Mouse (Mus musculus) ES-E14 (cell line): Measurements from ENCODE around the gene Tomm7. TPM values are rescaled to one million over a fixed set of nuclear protein-coding genes. Genes with fewer than 3 reads are reported as not detected.
A peak's percentile ranks its signal among the peaks of the same experiment; 100 is the strongest.
"Not testable (repeated sequence)": the region's sequence is repeated elsewhere in the genome, so short reads cannot be mapped to it uniquely, and the experiment has no call there.

Experiments used
- DNase-seq: peaks from one replicate; pipeline ENCODE4 v3.0.0-alpha.2; 2013; ENCODE audit warnings: low read depth, low spot score
- H3K27ac ChIP-seq: 2 replicates; pipeline ENCODE4 v1.5.1; 2012; ENCODE audit warnings: low read depth, mild to moderate bottlenecking, low read length, moderate library complexity, mixed read lengths; ENCODE audit not compliant: poor library complexity, insufficient read depth, severe bottlenecking
- H3K36me3 ChIP-seq: 2 replicates; pipeline ENCODE4 v1.6.1; 2012; ENCODE audit warnings: mild to moderate bottlenecking, low read length, moderate library complexity, mixed read lengths; ENCODE audit not compliant: control insufficient read depth, poor library complexity, insufficient read depth, severe bottlenecking
- H3K4me1 ChIP-seq, 2 experiments: fragments of 150-350 bp in 1 of 2; sonication (generic) in 1 of 2; 2 replicates each; pipeline ENCODE4 v1.6.1; 2012; ENCODE audit warnings: low read length in 2 of 2, mild to moderate bottlenecking in 1 of 2, mixed read lengths in 1 of 2; ENCODE audit not compliant: control insufficient read depth in 2 of 2, insufficient read depth in 2 of 2, poor library complexity in 1 of 2
- H3K4me3 ChIP-seq, 2 experiments: fragments of 150-350 bp in 1 of 2; sonication (generic) in 1 of 2; 2 replicates each; pipeline ENCODE4 v1.5.1; 2012; ENCODE audit warnings: low read length in 2 of 2, low read depth in 1 of 2, mild to moderate bottlenecking in 1 of 2, mixed read lengths in 1 of 2; ENCODE audit not compliant: insufficient read depth in 1 of 2, poor library complexity in 1 of 2, severe bottlenecking in 1 of 2
- H3K9ac ChIP-seq: 2 replicates; pipeline ENCODE4 v1.6.1; 2012; ENCODE audit warnings: low read depth, mild to moderate bottlenecking, low read length, mixed read lengths; ENCODE audit not compliant: poor library complexity, insufficient read depth, severe bottlenecking
- H3K9me3 ChIP-seq: fragments of 150-350 bp; sonication (generic); 2 replicates; pipeline ENCODE4 v1.6.1; 2012; ENCODE audit warnings: low read depth, mild to moderate bottlenecking, low read length; ENCODE audit not compliant: control insufficient read depth, insufficient read depth
- CHD2 ChIP-seq: IDR thresholded peaks from 2 replicates; pipeline ENCODE4 v1.6.1; 2014; ENCODE audit warnings: mild to moderate bottlenecking, low read depth, low read length, inconsistent platforms
- HCFC1 ChIP-seq: IDR thresholded peaks from 2 replicates; pipeline ENCODE4 v1.6.1; 2012; ENCODE audit warnings: low read length, inconsistent platforms, borderline replicate concordance; ENCODE audit not compliant: insufficient read depth
- MAFK ChIP-seq: IDR thresholded peaks from 2 replicates; pipeline ENCODE4 v1.6.1; 2014; ENCODE audit warnings: mild to moderate bottlenecking, low read depth, low read length, inconsistent platforms; ENCODE audit not compliant: insufficient read depth
- ZC3H11A ChIP-seq: IDR thresholded peaks from 2 replicates; pipeline ENCODE4 v1.6.1; 2012; ENCODE audit warnings: low read depth, mild to moderate bottlenecking, inconsistent platforms, low read length, borderline replicate concordance
- ZNF384 ChIP-seq: IDR thresholded peaks from 2 replicates; pipeline ENCODE4 v1.6.1; 2012; ENCODE audit warnings: low read depth, low read length, inconsistent platforms
- in situ Hi-C, 2 experiments: fragments of 600-800 bp; cut with MboI; formaldehyde crosslinking; loops; one replicate each; pipeline ENCODE4 v1.15.1; 2025; ENCODE audit warnings: low sequenced_read_pairs in 2 of 2, inconsistent platforms in 1 of 2; ENCODE audit not compliant: unreplicated experiment in 2 of 2
- total RNA-seq: library from RNA; depleted of rRNA; stranded (reverse); fragments of 300-350 nt; gene quantifications from 2 replicates; pipeline ENCODE4 v1.2.3, GENCODE M21; 2012

Gene Tomm7
- total RNA-seq, 1 experiment: 230 TPM

GRCm38 (mm10) chr5:23845141-23845540, 1.2 kb upstream of the Tomm7 start:
- Histone ChIP-seq H3K9me3 (no peaks in the 10 kb centered on the region), H3K4me3 (no peak overlapping the region), H3K27ac (no peak overlapping the region), H3K9ac (no peak overlapping the region), H3K36me3 (no peaks in the 10 kb centered on the region; the same call in none of the 2 replicates), H3K4me1 (0 out of 4 replicates have a peak, but pooled peaks cover 0 to 1% of the 10 kb centered on the region in 2 experiments)
- TF ChIP-seq ZNF384 (no peak), MAFK (no peak), HCFC1 (no peak), ZC3H11A (no peak), CHD2 (no peak)
- DNase-seq: no peak
- in situ Hi-C loops: no loop called here

DNA sequence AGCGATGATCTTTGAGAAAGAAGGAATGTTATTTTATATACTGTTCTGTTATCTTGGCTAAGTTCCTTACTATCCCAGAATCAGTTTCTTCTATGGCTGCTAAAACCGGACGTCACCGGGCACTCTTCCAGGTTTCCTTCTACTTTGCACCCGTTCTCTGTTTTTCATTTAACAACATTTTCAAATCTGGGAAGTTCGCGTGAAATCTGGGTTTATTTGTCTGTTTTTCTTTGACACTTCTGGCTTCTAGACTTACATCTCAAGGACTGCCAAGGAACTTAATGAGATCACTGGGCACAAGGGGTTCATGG, 525 bp upstream of the Tomm7 start:
- H3K4me3 ChIP-seq: peak overlapping the region; percentile 30 to 78
- H3K9me3 ChIP-seq: no peaks in the 10 kb centered on the region
- peak overlapping the region; percentile 58; the same call in 1 of the 2 replicates for H3K9ac ChIP-seq
- H3K36me3 ChIP-seq: no peaks in the 10 kb centered on the region; the same call in none of the 2 replicates
- H3K27ac ChIP-seq: peak overlapping the region; percentile 35; the same call in 1 of the 2 replicates
- in situ Hi-C loops: no loop called here
- H3K4me1 ChIP-seq: 0 out of 4 replicates have a peak, but pooled peaks cover 0 to 1% of the 10 kb centered on the region in 2 experiments
- no peak for DNase-seq
- no peak for TF ChIP-seq CHD2
- TF ChIP-seq ZC3H11A: no peak
- no peak for TF ChIP-seq HCFC1

DNA sequence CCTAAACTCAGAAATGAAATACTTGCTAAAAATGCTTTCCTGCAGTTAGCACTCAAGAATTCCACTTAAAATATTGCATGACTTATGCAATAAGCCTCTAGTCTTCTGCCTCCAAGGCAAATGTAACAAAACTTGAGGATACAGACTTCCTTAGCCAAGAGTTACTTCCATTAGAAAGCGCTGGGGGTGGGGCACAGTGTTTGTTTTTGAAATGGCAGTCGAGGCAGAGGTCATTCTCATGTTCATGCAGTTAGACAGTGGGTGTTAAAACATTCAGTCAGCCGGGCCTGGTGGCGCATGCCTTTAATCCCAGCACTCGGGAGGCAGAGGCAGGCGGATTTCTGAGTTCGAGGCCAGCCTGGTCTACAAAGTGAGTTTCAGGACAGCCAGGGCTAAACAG, 5.8 kb downstream of the Tomm7 start:
- in situ Hi-C loops: no loop called here
- Histone ChIP-seq H3K36me3 (peaks cover 3% of the 10 kb centered on the region), H3K4me1 (0 out of 4 replicates have a peak, but pooled peaks cover 0 to 1% of the 10 kb centered on the region in 2 experiments), H3K27ac (no peak overlapping the region), H3K4me3 (no peak overlapping the region), H3K9ac (no peak overlapping the region), H3K9me3 (no peaks in the 10 kb centered on the region)
- TF ChIP-seq CHD2 (no peak), HCFC1 (no peak), ZNF384 (no peak)
- no peak for DNase-seq

GRCm38 (mm10) chr5:23835691-23836090, 8.3 kb downstream of the Tomm7 start:
- H3K27ac ChIP-seq, H3K4me3 ChIP-seq, H3K36me3 ChIP-seq, H3K9ac ChIP-seq, H3K9me3 ChIP-seq, DNase-seq, H3K4me1 ChIP-seq, in situ Hi-C loops: not testable (repeated sequence)

- H3K4me1 ChIP-seq: no peaks in the 10 kb centered on the region
- DNase-seq: no peak
- H3K36me3 ChIP-seq: no peaks in the 10 kb centered on the region
- TF ChIP-seq ZC3H11A (no peak), ZNF384 (no peak), MAFK (no peak), CHD2 (no peak), HCFC1 (no peak)
- in situ Hi-C loops: no loop called here
- no peak overlapping the region for H3K9ac ChIP-seq
- H3K4me3 ChIP-seq: no peak overlapping the region
- no peak overlapping the region for H3K27ac ChIP-seq
- H3K9me3 ChIP-seq: no peaks in the 10 kb centered on the region
Measured at GRCm38 (mm10) chr5:23830897-23831752, 12.8 kb downstream of the Tomm7 start.
